Mouse (Mus musculus) heart, embryonic 15.5 days (tissue): ENCODE data around the gene Ergic3. TPM values are rescaled to one million over a fixed set of nuclear protein-coding genes. Genes with fewer than 3 reads are reported as not detected.

Experiments used
- ATAC-seq: fragments of 200-750 bp; cut with Nextera tagmentation; replicated peaks from 2 replicates; pipeline ENCODE4 v1.8.0; 2017; ENCODE audit warnings: low read depth, moderate TSS enrichment; ENCODE audit not compliant: insufficient number of reproducible peaks, insufficient read depth, low FRiP score
- H3K27ac ChIP-seq: fragments of 300-500 bp; sonication (generic); 2 replicates; pipeline ENCODE4 v1.5.1; 2015; ENCODE audit warnings: mild to moderate bottlenecking, inconsistent platforms
- H3K27me3 ChIP-seq: fragments of 300-500 bp; sonication (generic); 2 replicates; pipeline ENCODE4 v1.6.1; 2015; ENCODE audit warnings: inconsistent platforms
- H3K36me3 ChIP-seq: fragments of 300-500 bp; sonication (generic); 2 replicates; pipeline ENCODE4 v1.6.1; 2015; ENCODE audit warnings: mild to moderate bottlenecking, inconsistent platforms
- H3K4me1 ChIP-seq: fragments of 300-500 bp; sonication (generic); replicated peaks from 2 replicates; pipeline ENCODE4 v1.6.1; 2015; ENCODE audit warnings: inconsistent platforms
- H3K4me2 ChIP-seq: fragments of 300-500 bp; sonication (generic); 2 replicates; pipeline ENCODE4 v1.6.1; 2015; ENCODE audit warnings: inconsistent platforms, mild to moderate bottlenecking, moderate library complexity
- H3K4me3 ChIP-seq: fragments of 300-500 bp; sonication (generic); 2 replicates; pipeline ENCODE4 v1.5.1; 2015; ENCODE audit warnings: mild to moderate bottlenecking, inconsistent platforms
- H3K9ac ChIP-seq: fragments of 300-500 bp; sonication (generic); 2 replicates; pipeline ENCODE4 v1.6.1; 2015; ENCODE audit warnings: mild to moderate bottlenecking, inconsistent platforms
- H3K9me3 ChIP-seq: fragments of 300-500 bp; sonication (generic); replicated peaks from 2 replicates; pipeline ENCODE4 v1.6.1; 2016; ENCODE audit warnings: inconsistent platforms
- WGBS: fragments of 180-500 bp; shearing (Covaris S2); methylation state at CpG from one replicate; pipeline ENCODE4 v1.1.7; 2015; ENCODE audit warnings: mixed read lengths; 5-methylcytosine and 5-hydroxymethylcytosine counted together
- polyA plus RNA-seq: library from polyadenylated mRNA; unstranded; fragments of >200 nt; fragmentation: Nextera tagmentation; extraction: Ambion mirVana; gene quantifications from 2 replicates; pipeline ENCODE4 v1.2.1, GENCODE M21; 2015

Ergic3 gene
- polyA plus RNA-seq, 1 experiment from 2014 or later = 126 TPM

GRCm38 (mm10) chr2:155991863-155992321, 16.0 kb upstream of the Ergic3 start:
- Histone ChIP-seq H3K4me3 (no peak overlapping the region), H3K27ac (peak overlapping the region; percentile 54), H3K27me3 (no peaks in the 10 kb centered on the region), H3K4me1 (peaks cover 24% of the 10 kb centered on the region), H3K36me3 (peaks cover 74% of the 10 kb centered on the region), H3K9ac (0 out of 2 replicates have a peak overlapping the region, but pooled peaks have one; percentile 4), H3K4me2 (no peak overlapping the region), H3K9me3 (no peaks in the 10 kb centered on the region)
- WGBS = 50% methylated on average over 14 of the region's 14 CpGs
- peak; percentile 57; the same call in 1 of the 2 replicates for ATAC-seq

- no peak overlapping the region for H3K27ac ChIP-seq
- 90% methylated on average over 4 of the region's 4 CpGs for WGBS
- H3K4me1 ChIP-seq = peaks cover 7% of the 10 kb centered on the region
- H3K4me2 ChIP-seq = no peak overlapping the region
- ATAC-seq = no peak
- no peaks in the 10 kb centered on the region for H3K9me3 ChIP-seq
- H3K4me3 ChIP-seq = no peak overlapping the region
- H3K36me3 ChIP-seq = peaks cover 12% of the 10 kb centered on the region; the same call in 1 of the 2 replicates
- no peak overlapping the region for H3K9ac ChIP-seq
- no peaks in the 10 kb centered on the region for H3K27me3 ChIP-seq
These were observed 2.5 kb upstream of the Ergic3 start for GRCm38 (mm10) chr2:156005393-156005792.

GRCm38 (mm10) chr2:156018106-156018505, 10.3 kb downstream of the Ergic3 start:
- Histone ChIP-seq H3K4me3 (no peak overlapping the region), H3K4me2 (no peak overlapping the region), H3K27ac (no peak overlapping the region), H3K9me3 (no peaks in the 10 kb centered on the region), H3K4me1 (no peaks in the 10 kb centered on the region), H3K27me3 (no peaks in the 10 kb centered on the region), H3K9ac (no peak overlapping the region), H3K36me3 (peaks cover 54% of the 10 kb centered on the region)
- no peak for ATAC-seq
- 89% methylated on average over 3 of the region's 3 CpGs for WGBS

GRCm38 (mm10) chr2:156021219-156021618, 13.4 kb downstream of the Ergic3 start:
- H3K4me2 ChIP-seq = no peak overlapping the region
- no peak overlapping the region for H3K4me3 ChIP-seq
- H3K4me1 ChIP-seq = no peaks in the 10 kb centered on the region
- no peak for ATAC-seq
- no peaks in the 10 kb centered on the region for H3K27me3 ChIP-seq
- peaks cover 24% of the 10 kb centered on the region for H3K36me3 ChIP-seq
- no peaks in the 10 kb centered on the region for H3K9me3 ChIP-seq
- 65% methylated on average over 8 of the region's 8 CpGs for WGBS
- no peak overlapping the region for H3K27ac ChIP-seq
- H3K9ac ChIP-seq = no peak overlapping the region

- H3K36me3 ChIP-seq = peaks cover 18% of the 10 kb centered on the region
These were observed 13.9 kb downstream of the Ergic3 start for GRCm38 (mm10) chr2:156021765-156022164.

GRCm38 (mm10) chr2:156025482-156025881, 17.6 kb downstream of the Ergic3 start:
- H3K9ac ChIP-seq = no peak overlapping the region
- ATAC-seq = no peak
- no peaks in the 10 kb centered on the region for H3K9me3 ChIP-seq
- no peaks in the 10 kb centered on the region for H3K36me3 ChIP-seq
- no peaks in the 10 kb centered on the region for H3K4me1 ChIP-seq
- no peaks in the 10 kb centered on the region for H3K27me3 ChIP-seq
- H3K4me2 ChIP-seq = no peak overlapping the region
- no peak overlapping the region for H3K27ac ChIP-seq
- H3K4me3 ChIP-seq = no peak overlapping the region

More at GRCm38 (mm10) chr2:156021765-156022164, 13.9 kb downstream of the Ergic3 start:
- Histone ChIP-seq H3K27me3 (no peaks in the 10 kb centered on the region), H3K4me3 (no peak overlapping the region), H3K9me3 (no peaks in the 10 kb centered on the region), H3K27ac (no peak overlapping the region), H3K4me2 (no peak overlapping the region), H3K4me1 (no peaks in the 10 kb centered on the region), H3K9ac (no peak overlapping the region)
- no peak for ATAC-seq
- 84% methylated on average over 2 of the region's 2 CpGs for WGBS

GRCm38 (mm10) chr2:156039390-156039789, 31.5 kb downstream of the Ergic3 start:
- no peaks in the 10 kb centered on the region for H3K27me3 ChIP-seq
- H3K9me3 ChIP-seq = no peaks in the 10 kb centered on the region
- no peaks in the 10 kb centered on the region for H3K36me3 ChIP-seq
- H3K4me3 ChIP-seq = no peak overlapping the region
- no peak overlapping the region for H3K27ac ChIP-seq
- no peak overlapping the region for H3K4me2 ChIP-seq
- ATAC-seq = no peak
- no peaks in the 10 kb centered on the region for H3K4me1 ChIP-seq
- WGBS = 83% methylated on average over 3 of the region's 3 CpGs
- no peak overlapping the region for H3K9ac ChIP-seq

GRCm38 (mm10) chr2:156042903-156043302, 35.1 kb downstream of the Ergic3 start:
- Histone ChIP-seq H3K9ac (no peak overlapping the region), H3K36me3 (no peaks in the 10 kb centered on the region), H3K4me3 (no peak overlapping the region), H3K4me1 (0 out of 2 replicates have a peak, but pooled peaks cover 4% of the 10 kb centered on the region), H3K9me3 (no peaks in the 10 kb centered on the region), H3K27me3 (peaks cover 15% of the 10 kb centered on the region), H3K4me2 (no peak overlapping the region), H3K27ac (no peak overlapping the region)
- WGBS = 78% methylated on average over 8 of the region's 8 CpGs
- no peak for ATAC-seq

GRCm38 (mm10) chr2:156047929-156048328, 40.1 kb downstream of the Ergic3 start:
- H3K27me3 ChIP-seq = peaks cover 47% of the 10 kb centered on the region
- no peaks in the 10 kb centered on the region for H3K9me3 ChIP-seq
- H3K36me3 ChIP-seq = no peaks in the 10 kb centered on the region
- H3K4me3 ChIP-seq = no peak overlapping the region
- WGBS = 7% methylated on average over 19 of the region's 19 CpGs
- H3K9ac ChIP-seq = no peak overlapping the region; the same call in 1 of the 2 replicates
- peak overlapping the region; percentile 28 for H3K4me2 ChIP-seq
- no peak overlapping the region for H3K27ac ChIP-seq
- ATAC-seq = no peak
- 0 out of 2 replicates have a peak, but pooled peaks cover 6% of the 10 kb centered on the region for H3K4me1 ChIP-seq

- H3K9me3 ChIP-seq = no peaks in the 10 kb centered on the region
- H3K4me2 ChIP-seq = no peak within 1 kb of the TSS
- no peak within 1 kb of the TSS for H3K4me3 ChIP-seq
- H3K36me3 ChIP-seq = no peaks in the 10 kb centered on the region
- 0 out of 2 replicates have a peak, but pooled peaks cover 3% of the 10 kb centered on the region for H3K4me1 ChIP-seq
- no peak within 1 kb of the TSS for H3K9ac ChIP-seq
- 77% methylated on average over 9 of the region's 9 CpGs for WGBS
- ATAC-seq = no peak
- no peak within 1 kb of the TSS for H3K27ac ChIP-seq
- peaks cover 38% of the 10 kb centered on the region for H3K27me3 ChIP-seq
These were observed 45.0 kb downstream of the Ergic3 start, which contains the start of gene Fer1l4 for GRCm38 (mm10) chr2:156052816-156053215. Fer1l4 (minus strand) TSS chr2:156052947.

GRCm38 (mm10) chr2:156065099-156066041, 57.5 kb downstream of the Ergic3 start, which contains the start of gene Spag4:
Spag4 (plus strand) TSS chr2:156065175.
- H3K27me3 ChIP-seq = no peaks in the 10 kb centered on the region
- peak within 1 kb of the TSS; percentile 66 for H3K4me3 ChIP-seq
- peaks cover 4% of the 10 kb centered on the region for H3K4me1 ChIP-seq
- ATAC-seq = peak; percentile 83
- peak within 1 kb of the TSS; percentile 94 for H3K4me2 ChIP-seq
- H3K27ac ChIP-seq = peak within 1 kb of the TSS; percentile 74
- WGBS = under 1% methylated on average over 81 of the region's 81 CpGs
- H3K36me3 ChIP-seq = peaks cover 11% of the 10 kb centered on the region; the same call in 1 of the 2 replicates
- H3K9ac ChIP-seq = peak within 1 kb of the TSS; percentile 74
- no peaks in the 10 kb centered on the region for H3K9me3 ChIP-seq
